Mouse (Mus musculus) intestine, embryonic 15.5 days (tissue): ENCODE results near the gene Prkca. TPM values are rescaled to one million over a fixed set of nuclear protein-coding genes. Genes with fewer than 3 reads are reported as not detected.

Source experiments
- ATAC-seq: fragments of 200-750 bp; cut with Nextera tagmentation; 2 replicates; pipeline ENCODE4 v1.8.0; 2017; ENCODE audit warnings: moderate TSS enrichment, moderate library complexity
- H3K27ac ChIP-seq: fragments of 300-500 bp; sonication (generic); 2 replicates; pipeline ENCODE4 v1.5.1; 2015; ENCODE audit warnings: mild to moderate bottlenecking, inconsistent platforms
- H3K27me3 ChIP-seq: fragments of 300-500 bp; sonication (generic); replicated peaks from 2 replicates; pipeline ENCODE4 v1.6.1; 2015; ENCODE audit warnings: inconsistent platforms
- H3K36me3 ChIP-seq: fragments of 300-500 bp; sonication (generic); 2 replicates; pipeline ENCODE4 v1.6.1; 2015; ENCODE audit warnings: inconsistent platforms
- H3K4me1 ChIP-seq: fragments of 300-500 bp; sonication (generic); replicated peaks from 2 replicates; pipeline ENCODE4 v1.6.1; 2015; ENCODE audit warnings: inconsistent platforms
- H3K4me2 ChIP-seq: fragments of 300-500 bp; sonication (generic); replicated peaks from 2 replicates; pipeline ENCODE4 v1.6.1; 2015; ENCODE audit warnings: mild to moderate bottlenecking, inconsistent platforms
- H3K4me3 ChIP-seq: fragments of 300-500 bp; sonication (generic); replicated peaks from 2 replicates; pipeline ENCODE4 v1.5.1; 2015; ENCODE audit warnings: inconsistent platforms
- H3K9ac ChIP-seq: fragments of 300-500 bp; sonication (generic); 2 replicates; pipeline ENCODE4 v1.6.1; 2015; ENCODE audit warnings: inconsistent platforms
- H3K9me3 ChIP-seq: fragments of 300-500 bp; sonication (generic); 2 replicates; pipeline ENCODE4 v1.6.1; 2016; ENCODE audit warnings: inconsistent platforms
- WGBS: fragments of 180-500 bp; shearing (Covaris S2); methylation state at CpG from one replicate; pipeline ENCODE4 v1.1.7; 2015; 5-methylcytosine and 5-hydroxymethylcytosine counted together
- polyA plus RNA-seq: library from polyadenylated mRNA; unstranded; fragments of >200 nt; fragmentation: Nextera tagmentation; extraction: Ambion mirVana; gene quantifications from 2 replicates; pipeline ENCODE4 v1.2.1, GENCODE M21; 2015

Gene Prkca
- polyA plus RNA-seq, 1 experiment from 2014 or later: 22.0 TPM

- H3K4me1 ChIP-seq: peaks cover 25% of the 10 kb centered on the region
- no peak overlapping the region for H3K4me3 ChIP-seq
- no peak for ATAC-seq
- H3K36me3 ChIP-seq: no peaks in the 10 kb centered on the region
- H3K27ac ChIP-seq: no peak overlapping the region
- no peak overlapping the region for H3K9ac ChIP-seq
- no peak overlapping the region for H3K4me2 ChIP-seq
- H3K9me3 ChIP-seq: no peaks in the 10 kb centered on the region
- WGBS: 84% methylated on average over 7 of the region's 7 CpGs
- no peaks in the 10 kb centered on the region for H3K27me3 ChIP-seq
These were observed 75.9 kb downstream of the Prkca start for GRCm38 (mm10) chr11:108267825-108268224.

DNA sequence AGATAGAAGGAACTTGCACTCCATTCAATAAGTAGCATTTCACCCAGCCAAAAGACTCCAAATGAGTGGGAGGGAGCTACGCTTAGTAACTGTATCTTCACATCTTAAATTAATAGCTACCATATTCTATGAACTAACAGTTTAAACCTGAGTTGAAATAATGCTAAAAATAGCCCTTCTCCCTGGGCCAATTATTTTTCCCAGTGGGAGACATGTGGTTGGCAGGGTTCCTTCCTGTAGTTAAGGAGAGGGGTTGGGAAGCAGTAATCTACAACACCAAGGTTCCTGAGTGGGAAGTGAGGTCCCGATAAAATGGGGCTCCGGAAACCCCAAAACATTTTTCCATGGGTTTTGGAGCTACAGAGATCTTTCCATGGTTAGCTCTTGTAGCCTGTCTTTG, 76.7 kb downstream of the Prkca start:
- H3K4me2 ChIP-seq: no peak overlapping the region
- H3K4me1 ChIP-seq: peaks cover 25% of the 10 kb centered on the region
- 79% methylated on average over 3 of the region's 3 CpGs for WGBS
- H3K9me3 ChIP-seq: no peaks in the 10 kb centered on the region
- no peak overlapping the region for H3K9ac ChIP-seq
- H3K27ac ChIP-seq: no peak overlapping the region
- no peaks in the 10 kb centered on the region for H3K27me3 ChIP-seq
- no peak for ATAC-seq
- no peaks in the 10 kb centered on the region for H3K36me3 ChIP-seq
- no peak overlapping the region for H3K4me3 ChIP-seq

DNA sequence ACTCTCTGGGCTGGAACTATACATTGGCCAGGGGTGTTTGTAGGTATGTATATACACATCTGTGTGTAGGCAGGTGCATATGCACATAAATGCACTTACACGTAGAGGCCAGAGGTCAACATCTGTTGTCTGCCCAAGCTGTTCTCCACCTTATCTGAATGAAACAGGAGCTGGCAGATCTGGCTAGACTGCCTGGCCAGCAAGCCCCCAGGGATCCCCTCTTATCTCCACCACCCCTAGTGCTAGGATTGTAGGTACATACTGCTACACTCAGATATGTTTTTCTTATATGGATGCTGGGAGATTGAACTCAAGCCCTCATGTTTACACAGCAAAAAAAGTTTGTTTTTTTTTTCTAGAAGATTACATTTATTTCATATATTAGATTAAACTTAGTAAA, 79.9 kb downstream of the Prkca start:
- Histone ChIP-seq H3K9ac (no peak overlapping the region), H3K27ac (no peak overlapping the region)
- peak; percentile 56 for ATAC-seq

DNA sequence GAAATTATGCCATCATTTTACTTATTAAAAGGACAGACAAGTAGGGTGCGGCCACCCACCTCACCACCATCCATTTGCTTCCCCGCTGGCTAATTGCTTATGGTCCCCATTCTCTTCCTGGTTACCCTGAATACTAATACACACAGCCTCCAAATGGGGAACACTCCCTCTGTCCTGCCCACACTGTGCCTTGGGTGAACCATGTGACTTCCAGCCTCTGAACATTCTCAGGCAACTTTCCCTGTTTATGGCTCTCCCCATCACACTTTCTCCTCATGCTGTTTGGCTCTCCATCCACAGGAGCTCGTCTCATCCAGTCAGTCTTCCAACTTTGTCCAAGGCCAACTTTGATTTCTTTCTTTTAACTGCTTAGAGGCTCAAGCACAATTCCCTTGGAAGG, 80.3 kb downstream of the Prkca start:
- no peak overlapping the region for H3K9ac ChIP-seq
- H3K4me1 ChIP-seq: peaks cover 18% of the 10 kb centered on the region
- peak; percentile 73 for ATAC-seq
- H3K36me3 ChIP-seq: no peaks in the 10 kb centered on the region
- H3K4me2 ChIP-seq: no peak overlapping the region
- H3K27ac ChIP-seq: no peak overlapping the region
- no peaks in the 10 kb centered on the region for H3K27me3 ChIP-seq
- no peaks in the 10 kb centered on the region for H3K9me3 ChIP-seq
- no peak overlapping the region for H3K4me3 ChIP-seq
- WGBS: 58% methylated on average over 3 of the region's 3 CpGs

More for the DNA sequence above, 79.9 kb downstream of the Prkca start:
- Histone ChIP-seq H3K36me3 (no peaks in the 10 kb centered on the region), H3K4me1 (peaks cover 22% of the 10 kb centered on the region), H3K27me3 (no peaks in the 10 kb centered on the region), H3K4me2 (no peak overlapping the region), H3K4me3 (no peak overlapping the region), H3K9me3 (no peaks in the 10 kb centered on the region)
- 59% methylated on average over 1 of the region's 1 CpGs for WGBS

DNA sequence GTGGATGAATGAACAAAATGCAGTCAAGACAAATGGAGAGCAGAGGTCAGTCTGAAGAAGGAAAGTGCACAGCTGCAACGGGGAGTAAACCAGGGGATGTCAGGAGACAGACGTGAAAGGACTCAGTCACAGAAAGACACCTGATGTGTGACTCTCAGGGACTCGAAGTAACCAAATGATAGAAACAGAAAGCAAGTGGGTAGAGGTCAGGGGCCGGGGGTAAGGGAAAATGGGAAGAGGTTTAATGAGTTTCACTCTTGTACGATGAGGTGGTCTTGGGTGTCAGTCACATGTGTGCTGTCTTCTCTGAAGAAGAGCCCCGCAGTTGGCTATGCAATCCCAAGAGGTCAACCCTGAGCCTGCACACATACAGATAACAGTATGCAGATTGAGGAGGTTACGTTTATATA, 82.0 kb downstream of the Prkca start:
- Histone ChIP-seq H3K27me3 (no peaks in the 10 kb centered on the region), H3K9me3 (no peaks in the 10 kb centered on the region), H3K36me3 (no peaks in the 10 kb centered on the region), H3K9ac (no peak overlapping the region), H3K4me1 (peaks cover 23% of the 10 kb centered on the region), H3K27ac (no peak overlapping the region), H3K4me3 (no peak overlapping the region), H3K4me2 (no peak overlapping the region)
- 64% methylated on average over 7 of the region's 7 CpGs for WGBS
- ATAC-seq: no peak

DNA sequence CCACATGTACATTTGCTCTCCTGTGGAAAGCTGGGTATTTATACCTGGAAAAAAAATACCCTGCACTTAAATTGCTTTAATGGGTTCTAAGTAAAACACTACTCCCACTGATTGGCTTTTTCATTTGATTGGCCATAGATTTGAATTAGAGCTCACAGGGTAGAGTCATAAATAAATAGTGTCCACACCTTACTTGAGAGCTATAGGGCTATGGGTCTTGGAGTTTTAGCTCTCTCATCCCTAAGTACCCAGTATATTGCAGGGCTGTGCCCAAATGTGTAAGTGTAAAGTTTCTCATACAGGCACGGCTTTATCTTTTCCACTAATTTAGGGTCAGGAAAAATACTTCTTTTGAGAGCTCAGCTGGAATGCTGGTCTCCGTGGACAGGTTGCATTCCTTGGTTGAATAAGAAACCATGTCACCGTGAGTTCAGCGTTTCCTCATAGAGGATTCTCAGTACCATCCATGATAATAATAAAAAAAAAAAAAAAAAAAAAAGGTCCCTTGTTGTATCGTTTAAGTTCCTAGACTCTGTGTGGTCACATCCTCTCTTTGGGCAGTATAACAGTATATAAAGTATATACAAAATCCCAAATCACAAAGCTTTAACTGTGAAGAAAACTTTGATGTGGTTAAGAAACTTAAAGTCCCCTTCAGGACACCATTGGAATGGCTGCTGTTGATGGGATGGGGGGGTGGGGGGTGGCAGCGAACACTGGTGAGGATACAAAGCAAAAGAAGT, 82.8 kb downstream of the Prkca start:
- ATAC-seq: no peak
- no peaks in the 10 kb centered on the region for H3K9me3 ChIP-seq
- H3K27ac ChIP-seq: no peak overlapping the region
- no peak overlapping the region for H3K9ac ChIP-seq
- H3K4me1 ChIP-seq: peaks cover 23% of the 10 kb centered on the region
- WGBS: 75% methylated on average over 6 of the region's 6 CpGs
- no peak overlapping the region for H3K4me2 ChIP-seq
- no peaks in the 10 kb centered on the region for H3K36me3 ChIP-seq
- no peaks in the 10 kb centered on the region for H3K27me3 ChIP-seq
- H3K4me3 ChIP-seq: no peak overlapping the region

DNA sequence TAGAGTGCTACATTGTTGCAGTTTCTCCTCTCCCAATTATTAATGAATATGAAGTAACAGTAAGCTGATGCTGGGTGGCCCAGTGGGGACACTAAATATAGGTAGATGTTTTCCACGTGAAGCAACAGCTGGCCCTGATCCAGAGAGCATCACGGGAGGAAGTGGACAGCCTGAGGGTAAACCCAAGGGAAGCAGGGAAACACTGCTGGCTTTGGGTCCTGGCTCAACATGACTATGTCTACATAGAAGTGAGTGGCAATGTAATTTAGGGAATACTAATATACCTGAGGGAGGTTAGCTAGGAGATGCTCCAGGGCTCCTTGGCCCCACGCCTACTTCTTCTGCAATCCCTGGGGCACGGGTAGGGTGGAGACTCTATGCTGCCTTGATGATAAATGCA, 84.3 kb downstream of the Prkca start:
- H3K27ac ChIP-seq: no peak overlapping the region
- H3K4me2 ChIP-seq: no peak overlapping the region
- H3K36me3 ChIP-seq: no peaks in the 10 kb centered on the region
- 56% methylated on average over 4 of the region's 4 CpGs for WGBS
- H3K4me1 ChIP-seq: peaks cover 23% of the 10 kb centered on the region
- no peak for ATAC-seq
- no peaks in the 10 kb centered on the region for H3K9me3 ChIP-seq
- H3K4me3 ChIP-seq: no peak overlapping the region
- H3K9ac ChIP-seq: no peak overlapping the region
- H3K27me3 ChIP-seq: no peaks in the 10 kb centered on the region

DNA sequence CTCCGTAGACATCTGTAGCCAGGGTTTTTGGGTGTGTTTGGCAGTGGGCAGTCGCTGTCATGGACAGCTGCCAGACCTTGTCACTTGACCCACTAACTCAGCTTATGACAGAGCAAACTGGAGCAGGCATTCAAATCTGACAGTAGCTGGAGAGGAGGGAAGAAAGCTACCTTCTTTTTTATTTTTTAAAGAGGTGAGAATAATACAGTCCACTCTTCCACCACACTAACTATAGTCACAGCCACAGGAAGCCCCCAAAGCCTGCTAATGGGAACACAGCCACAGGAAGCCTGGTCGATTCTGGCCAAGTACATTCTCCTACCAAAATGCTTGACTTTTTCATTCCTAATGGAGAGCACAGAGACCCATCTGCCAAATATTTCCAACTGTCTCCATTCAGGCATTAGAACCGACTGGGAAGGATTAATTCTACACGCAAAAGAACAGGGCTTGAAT, 84.9 kb downstream of the Prkca start:
- ATAC-seq: no peak

GRCm38 (mm10) chr11:108257921-108258320, 85.8 kb downstream of the Prkca start:
- no peak overlapping the region for H3K4me2 ChIP-seq
- H3K9ac ChIP-seq: no peak overlapping the region
- 77% methylated on average over 8 of the region's 8 CpGs for WGBS
- no peak for ATAC-seq
- no peak overlapping the region for H3K27ac ChIP-seq
- H3K4me1 ChIP-seq: peaks cover 16% of the 10 kb centered on the region
- no peaks in the 10 kb centered on the region for H3K27me3 ChIP-seq
- no peak overlapping the region for H3K4me3 ChIP-seq
- H3K9me3 ChIP-seq: no peaks in the 10 kb centered on the region
- H3K36me3 ChIP-seq: no peaks in the 10 kb centered on the region

More for the DNA sequence above, 84.9 kb downstream of the Prkca start:
- Histone ChIP-seq H3K4me2 (no peak overlapping the region), H3K4me1 (peaks cover 22% of the 10 kb centered on the region), H3K9me3 (no peaks in the 10 kb centered on the region), H3K27me3 (no peaks in the 10 kb centered on the region), H3K4me3 (no peak overlapping the region), H3K36me3 (no peaks in the 10 kb centered on the region), H3K27ac (no peak overlapping the region), H3K9ac (no peak overlapping the region)
- WGBS: 64% methylated on average over 5 of the region's 5 CpGs

- WGBS: 56% methylated on average over 5 of the region's 5 CpGs
- Histone ChIP-seq H3K9me3 (no peaks in the 10 kb centered on the region), H3K27ac (no peak overlapping the region), H3K9ac (no peak overlapping the region), H3K4me3 (no peak overlapping the region), H3K4me1 (peaks cover 24% of the 10 kb centered on the region), H3K4me2 (no peak overlapping the region), H3K27me3 (no peaks in the 10 kb centered on the region), H3K36me3 (no peaks in the 10 kb centered on the region)
- ATAC-seq: no peak
These were observed 89.0 kb downstream of the Prkca start for GRCm38 (mm10) chr11:108254681-108255080.

DNA sequence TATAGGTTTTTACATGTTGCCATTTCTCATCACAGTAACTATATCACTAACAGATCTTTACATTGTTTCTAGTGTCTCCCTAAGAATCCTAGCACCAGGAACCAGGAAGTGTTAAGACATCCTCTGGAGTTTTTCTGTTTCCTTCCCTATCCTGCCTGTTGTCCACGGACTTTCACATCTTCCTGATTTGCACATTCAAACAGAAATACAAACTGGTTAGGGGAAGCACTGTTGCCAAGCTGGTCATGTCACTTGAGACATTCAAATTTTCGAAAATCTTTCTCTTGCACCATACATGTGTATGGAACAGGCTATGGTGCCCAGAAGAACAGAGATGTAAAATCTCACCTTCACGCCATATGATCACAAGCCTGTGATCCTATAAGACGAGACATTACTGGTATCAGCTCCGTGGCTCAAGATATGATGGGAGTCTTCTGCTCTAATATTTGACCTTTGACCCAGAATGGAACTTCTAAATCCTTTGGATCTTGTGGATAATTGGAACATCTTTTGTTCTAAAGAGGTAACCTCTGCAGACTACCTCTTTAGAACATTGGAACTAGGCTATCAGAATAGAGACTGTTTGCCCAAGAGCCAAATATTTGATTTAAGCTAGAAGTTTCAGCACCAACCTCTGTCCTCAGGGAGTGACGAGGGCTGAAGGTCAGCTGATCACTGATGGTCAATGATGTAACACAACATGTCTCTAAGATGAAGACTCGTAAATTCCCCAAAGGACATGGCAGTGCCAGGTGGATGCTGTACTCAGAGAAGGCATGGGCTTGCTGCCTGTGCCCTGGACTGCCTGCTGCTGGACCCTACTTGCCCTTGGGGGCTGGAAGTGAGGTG, 91.6 kb downstream of the Prkca start:
- no peak overlapping the region for H3K27ac ChIP-seq
- H3K27me3 ChIP-seq: no peaks in the 10 kb centered on the region
- H3K4me3 ChIP-seq: no peak overlapping the region
- H3K9me3 ChIP-seq: no peaks in the 10 kb centered on the region
- 78% methylated on average over 7 of the region's 7 CpGs for WGBS
- ATAC-seq: no peak
- H3K4me1 ChIP-seq: peaks cover 19% of the 10 kb centered on the region
- H3K4me2 ChIP-seq: no peak overlapping the region
- H3K9ac ChIP-seq: no peak overlapping the region
- no peaks in the 10 kb centered on the region for H3K36me3 ChIP-seq

GRCm38 (mm10) chr11:108250829-108251637, 92.7 kb downstream of the Prkca start:
- Histone ChIP-seq H3K4me3 (no peak overlapping the region), H3K9me3 (no peaks in the 10 kb centered on the region), H3K27ac (0 out of 2 replicates have a peak overlapping the region, but pooled peaks have one; percentile 42), H3K36me3 (no peaks in the 10 kb centered on the region), H3K4me1 (peaks cover 24% of the 10 kb centered on the region), H3K9ac (no peak overlapping the region), H3K4me2 (peak overlapping the region; percentile 8; the same call in 1 of the 2 replicates), H3K27me3 (no peaks in the 10 kb centered on the region)
- ATAC-seq: peak; percentile 88
- 40% methylated on average over 13 of the region's 13 CpGs for WGBS
